Mouse (Mus musculus): ENCODE results near the gene Gabarap.

DNA sequence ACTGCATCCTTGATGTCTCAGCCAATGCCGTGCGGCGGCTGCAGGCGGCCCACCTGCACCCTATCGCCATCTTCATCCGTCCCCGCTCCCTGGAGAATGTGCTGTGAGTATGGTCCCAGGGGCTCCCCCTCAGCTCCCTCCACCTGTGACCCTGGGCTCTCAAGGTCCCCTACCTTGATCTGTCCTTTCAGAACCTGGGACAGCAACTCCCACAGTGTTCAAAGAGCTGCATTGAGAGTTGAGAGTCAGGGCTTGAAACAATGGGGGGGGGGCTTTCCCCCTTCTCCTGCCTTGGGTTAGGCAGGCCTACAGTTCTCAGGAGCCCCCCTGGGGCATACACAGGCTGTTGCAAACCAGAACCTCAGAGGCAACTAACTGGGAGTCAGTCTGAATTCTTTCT lies 52.7 kb downstream of the Gabarap start:
- no peak for TF ChIP-seq FLI1 (IDR thresholded peaks at IDR 0.05; ENCODE audit: low read length)
- TF ChIP-seq GATA1 (IDR thresholded peaks at IDR 0.05; ENCODE audit: borderline replicate concordance, low read length) = no peak
